Mouse (Mus musculus): ENCODE results near the gene Cd33. TPM values are rescaled to one million over a fixed set of nuclear protein-coding genes. Genes with fewer than 3 reads are reported as not detected.

Cd33 gene
- polyA plus RNA-seq, 1 experiment from 2014 or later: 1.2 TPM

DNA sequence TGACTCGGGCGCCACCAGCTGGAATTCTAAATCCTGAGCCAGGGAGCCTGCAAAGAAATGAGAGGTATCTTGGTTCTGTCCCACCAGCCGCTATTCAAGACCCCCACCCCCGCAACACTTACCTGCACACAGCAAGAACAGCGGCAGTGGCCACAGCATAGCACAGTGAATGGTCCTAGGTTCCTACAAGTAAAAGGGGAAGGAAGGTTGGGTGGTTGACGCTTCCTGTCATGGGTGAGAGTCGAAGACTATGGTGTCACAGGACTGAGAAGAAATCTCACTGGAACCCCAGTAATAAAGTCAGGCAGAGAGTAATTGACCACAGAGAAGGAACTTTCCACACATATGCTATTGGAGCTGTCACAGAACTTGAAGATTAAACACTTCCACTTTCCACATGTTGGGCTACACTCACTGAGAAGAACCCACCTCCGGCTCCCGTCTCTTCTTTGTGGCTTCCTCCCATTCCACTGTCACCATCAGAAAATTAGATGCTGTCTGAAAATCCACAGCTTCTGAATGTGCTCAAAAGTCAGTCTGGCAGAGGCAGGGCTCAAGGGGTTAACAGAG is 11.2 kb downstream of the Cd33 start:
- 83% methylated on average over 9 of the region's 9 CpGs for WGBS

DNA sequence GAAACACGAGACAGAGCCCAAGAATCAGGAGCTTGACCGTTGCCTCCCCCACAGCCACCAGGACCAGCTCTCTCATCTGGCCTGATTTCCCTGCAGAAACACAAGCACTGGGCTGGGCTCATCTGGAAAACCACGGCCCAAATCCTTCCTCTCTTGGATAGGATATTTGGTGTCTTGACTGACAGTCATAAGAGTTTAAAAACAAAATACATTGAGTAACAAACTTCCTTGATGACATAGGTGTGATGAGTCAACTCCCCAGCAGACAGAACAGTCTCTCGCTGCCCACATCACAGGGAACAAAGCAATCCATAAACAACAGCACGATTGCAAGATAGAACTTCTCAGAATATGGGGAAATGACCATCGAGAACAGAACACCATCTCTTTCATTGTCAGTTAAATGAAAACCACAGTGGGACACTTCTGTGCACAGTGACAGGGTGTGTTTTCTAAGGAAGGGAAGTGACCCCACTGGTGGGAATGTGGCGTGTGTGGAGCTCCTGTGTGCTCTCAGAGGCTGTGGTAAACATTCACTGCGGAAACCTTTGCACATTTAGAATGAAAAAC is 13.9 kb downstream of the Cd33 start:
- DNase-seq (ENCODE audit: low spot score): no peak
- WGBS: 80% methylated on average over 8 of the region's 8 CpGs

More for the DNA sequence above, 11.2 kb downstream of the Cd33 start:
- Histone ChIP-seq H3K27me3 (ENCODE audit: control insufficient read depth, insufficient read depth, low read length) (no peaks in the 10 kb centered on the region), H3K36me3 (ENCODE audit: control insufficient read depth, insufficient read depth, low read length) (no peaks in the 10 kb centered on the region), H3K9me3 (ENCODE audit: control insufficient read depth, low read length) (no peaks in the 10 kb centered on the region), H3K4me3 (ENCODE audit: low read depth, low read length) (no peak overlapping the region), H3K4me2 (ENCODE audit: low read depth, severe bottlenecking) (no peak overlapping the region), H3K27ac (replicated peaks; ENCODE audit: low read depth, low read length) (no peak overlapping the region), H3K4me1 (ENCODE audit: control insufficient read depth, insufficient read depth, low read length) (no peaks in the 10 kb centered on the region), H3K9ac (ENCODE audit: low read length) (no peak overlapping the region)
- DNase-seq (ENCODE audit: low spot score): no peak
- no peak for ATAC-seq (ENCODE audit: insufficient number of reproducible peaks, low FRiP score, low TSS enrichment, low read depth)

GRCm38 (mm10) chr7:43525313-43525712 is 18.9 kb downstream of the Cd33 start:
- Histone ChIP-seq H3K9ac (ENCODE audit: low read length) (no peak overlapping the region), H3K27ac (replicated peaks; ENCODE audit: low read depth, low read length) (no peak overlapping the region), H3K9me3 (ENCODE audit: control insufficient read depth, low read length) (no peaks in the 10 kb centered on the region), H3K4me1 (ENCODE audit: control insufficient read depth, insufficient read depth, low read length) (no peaks in the 10 kb centered on the region), H3K4me3 (ENCODE audit: low read depth, low read length) (no peak overlapping the region), H3K4me2 (ENCODE audit: low read depth, severe bottlenecking) (no peak overlapping the region), H3K27me3 (ENCODE audit: control insufficient read depth, insufficient read depth, low read length) (no peaks in the 10 kb centered on the region), H3K36me3 (ENCODE audit: control insufficient read depth, insufficient read depth, low read length) (no peaks in the 10 kb centered on the region)
- ATAC-seq (ENCODE audit: insufficient number of reproducible peaks, low FRiP score, low TSS enrichment, low read depth) (no peak), DNase-seq (ENCODE audit: low spot score) (no peak)
- WGBS: 59% methylated on average over 3 of the region's 3 CpGs

More for the DNA sequence above, 13.9 kb downstream of the Cd33 start:
- H3K36me3 ChIP-seq (ENCODE audit: control insufficient read depth, insufficient read depth, low read length): no peaks in the 10 kb centered on the region
- ATAC-seq (ENCODE audit: insufficient number of reproducible peaks, low FRiP score, low TSS enrichment, low read depth): no peak
- H3K4me1 ChIP-seq (ENCODE audit: control insufficient read depth, insufficient read depth, low read length): no peaks in the 10 kb centered on the region
- no peak overlapping the region for H3K9ac ChIP-seq (ENCODE audit: low read length)
- H3K4me2 ChIP-seq (ENCODE audit: low read depth, severe bottlenecking): no peak overlapping the region
- no peaks in the 10 kb centered on the region for H3K9me3 ChIP-seq (ENCODE audit: control insufficient read depth, low read length)
- H3K4me3 ChIP-seq (ENCODE audit: low read depth, low read length): no peak overlapping the region
- H3K27ac ChIP-seq (replicated peaks; ENCODE audit: low read depth, low read length): no peak overlapping the region
- no peaks in the 10 kb centered on the region for H3K27me3 ChIP-seq (ENCODE audit: control insufficient read depth, insufficient read depth, low read length)

DNA sequence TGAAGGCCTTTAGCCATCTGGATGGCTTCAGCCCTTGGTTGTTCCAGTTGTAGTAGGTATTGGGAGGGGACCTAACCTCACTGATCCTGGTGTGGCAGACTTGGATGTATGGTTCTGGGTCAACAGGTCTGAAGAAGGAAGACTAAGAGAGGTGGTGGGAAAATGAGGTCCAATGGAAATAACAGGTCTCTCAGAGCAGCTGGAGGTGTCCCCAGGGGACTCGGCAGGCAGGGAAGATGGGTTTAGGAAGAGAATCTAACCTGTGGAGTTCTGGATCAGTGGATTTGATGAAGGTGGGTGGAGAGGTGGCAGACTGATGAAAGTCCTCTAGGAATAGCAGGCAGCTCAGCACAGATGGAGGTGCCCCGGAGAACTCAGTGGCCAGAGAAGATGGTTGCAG is 21.5 kb downstream of the Cd33 start:
- DNase-seq (ENCODE audit: low spot score) (no peak), ATAC-seq (ENCODE audit: insufficient number of reproducible peaks, low FRiP score, low TSS enrichment, low read depth) (no peak)
- no peaks in the 10 kb centered on the region for H3K9me3 ChIP-seq (ENCODE audit: control insufficient read depth, low read length)
- H3K4me3 ChIP-seq (ENCODE audit: low read depth, low read length): no peak overlapping the region
- H3K36me3 ChIP-seq (ENCODE audit: control insufficient read depth, insufficient read depth, low read length): no peaks in the 10 kb centered on the region
- no peak overlapping the region for H3K27ac ChIP-seq (replicated peaks; ENCODE audit: low read depth, low read length)
- no peaks in the 10 kb centered on the region for H3K27me3 ChIP-seq (ENCODE audit: control insufficient read depth, insufficient read depth, low read length)
- H3K4me1 ChIP-seq (ENCODE audit: control insufficient read depth, insufficient read depth, low read length): no peaks in the 10 kb centered on the region
- no peak overlapping the region for H3K9ac ChIP-seq (ENCODE audit: low read length)
- H3K4me2 ChIP-seq (ENCODE audit: low read depth, severe bottlenecking): no peak overlapping the region
- 90% methylated on average over 2 of the region's 2 CpGs for WGBS

- Histone ChIP-seq H3K27me3 (ENCODE audit: control insufficient read depth, insufficient read depth, low read length) (no peaks in the 10 kb centered on the region), H3K9ac (ENCODE audit: low read length) (no peak overlapping the region), H3K9me3 (ENCODE audit: control insufficient read depth, low read length) (no peaks in the 10 kb centered on the region), H3K36me3 (ENCODE audit: control insufficient read depth, insufficient read depth, low read length) (no peaks in the 10 kb centered on the region), H3K4me1 (ENCODE audit: control insufficient read depth, insufficient read depth, low read length) (no peaks in the 10 kb centered on the region), H3K27ac (replicated peaks; ENCODE audit: low read depth, low read length) (no peak overlapping the region), H3K4me3 (ENCODE audit: low read depth, low read length) (no peak overlapping the region), H3K4me2 (ENCODE audit: low read depth, severe bottlenecking) (no peak overlapping the region)
- 90% methylated on average over 15 of the region's 15 CpGs for WGBS
- no peak for DNase-seq (ENCODE audit: low spot score)
- ATAC-seq (ENCODE audit: insufficient number of reproducible peaks, low FRiP score, low TSS enrichment, low read depth): no peak
Measured at GRCm38 (mm10) chr7:43518341-43518740, 25.9 kb downstream of the Cd33 start.

DNA sequence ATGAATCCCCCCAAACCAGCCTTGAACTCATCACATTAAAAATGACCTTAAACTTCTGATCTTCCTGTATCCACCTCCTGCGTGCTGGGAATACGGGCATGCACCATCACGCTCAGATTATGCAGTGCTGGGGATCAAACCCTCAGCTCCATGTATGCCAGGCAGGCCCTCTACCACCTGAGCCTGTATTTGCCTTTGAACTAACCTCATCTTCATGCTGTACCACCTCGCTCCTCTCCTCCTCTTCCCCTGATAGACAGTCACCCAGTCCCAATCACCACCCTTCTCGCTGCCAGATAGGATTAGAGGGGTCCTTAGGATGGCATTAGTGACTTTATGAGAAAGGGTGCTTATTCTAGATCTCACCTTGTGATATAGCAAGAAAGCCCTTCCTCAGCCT is 29.2 kb downstream of the Cd33 start:
- no peaks in the 10 kb centered on the region for H3K36me3 ChIP-seq (ENCODE audit: control insufficient read depth, insufficient read depth, low read length)
- no peaks in the 10 kb centered on the region for H3K27me3 ChIP-seq (ENCODE audit: control insufficient read depth, insufficient read depth, low read length)
- H3K9me3 ChIP-seq (ENCODE audit: control insufficient read depth, low read length): no peaks in the 10 kb centered on the region

GRCm38 (mm10) chr7:43512519-43512918 is 31.7 kb downstream of the Cd33 start:
- no peak overlapping the region for H3K4me3 ChIP-seq (ENCODE audit: low read depth, low read length)
- H3K4me2 ChIP-seq (ENCODE audit: low read depth, severe bottlenecking): no peak overlapping the region
- H3K27ac ChIP-seq (replicated peaks; ENCODE audit: low read depth, low read length): no peak overlapping the region
- no peaks in the 10 kb centered on the region for H3K9me3 ChIP-seq (ENCODE audit: control insufficient read depth, low read length)
- no peaks in the 10 kb centered on the region for H3K27me3 ChIP-seq (ENCODE audit: control insufficient read depth, insufficient read depth, low read length)
- ATAC-seq (ENCODE audit: insufficient number of reproducible peaks, low FRiP score, low TSS enrichment, low read depth) (no peak), DNase-seq (ENCODE audit: low spot score) (no peak)
- no peaks in the 10 kb centered on the region for H3K4me1 ChIP-seq (ENCODE audit: control insufficient read depth, insufficient read depth, low read length)
- H3K36me3 ChIP-seq (ENCODE audit: control insufficient read depth, insufficient read depth, low read length): no peaks in the 10 kb centered on the region
- H3K9ac ChIP-seq (ENCODE audit: low read length): no peak overlapping the region
- 72% methylated on average over 4 of the region's 4 CpGs for WGBS

More for the DNA sequence above, 29.2 kb downstream of the Cd33 start:
- no peak overlapping the region for H3K27ac ChIP-seq (replicated peaks; ENCODE audit: low read depth, low read length)
- no peak overlapping the region for H3K9ac ChIP-seq (ENCODE audit: low read length)
- DNase-seq (ENCODE audit: low spot score) (no peak), ATAC-seq (ENCODE audit: insufficient number of reproducible peaks, low FRiP score, low TSS enrichment, low read depth) (no peak)
- WGBS: 81% methylated on average over 5 of the region's 5 CpGs
- H3K4me1 ChIP-seq (ENCODE audit: control insufficient read depth, insufficient read depth, low read length): no peaks in the 10 kb centered on the region
- no peak overlapping the region for H3K4me3 ChIP-seq (ENCODE audit: low read depth, low read length)
- H3K4me2 ChIP-seq (ENCODE audit: low read depth, severe bottlenecking): no peak overlapping the region

DNA sequence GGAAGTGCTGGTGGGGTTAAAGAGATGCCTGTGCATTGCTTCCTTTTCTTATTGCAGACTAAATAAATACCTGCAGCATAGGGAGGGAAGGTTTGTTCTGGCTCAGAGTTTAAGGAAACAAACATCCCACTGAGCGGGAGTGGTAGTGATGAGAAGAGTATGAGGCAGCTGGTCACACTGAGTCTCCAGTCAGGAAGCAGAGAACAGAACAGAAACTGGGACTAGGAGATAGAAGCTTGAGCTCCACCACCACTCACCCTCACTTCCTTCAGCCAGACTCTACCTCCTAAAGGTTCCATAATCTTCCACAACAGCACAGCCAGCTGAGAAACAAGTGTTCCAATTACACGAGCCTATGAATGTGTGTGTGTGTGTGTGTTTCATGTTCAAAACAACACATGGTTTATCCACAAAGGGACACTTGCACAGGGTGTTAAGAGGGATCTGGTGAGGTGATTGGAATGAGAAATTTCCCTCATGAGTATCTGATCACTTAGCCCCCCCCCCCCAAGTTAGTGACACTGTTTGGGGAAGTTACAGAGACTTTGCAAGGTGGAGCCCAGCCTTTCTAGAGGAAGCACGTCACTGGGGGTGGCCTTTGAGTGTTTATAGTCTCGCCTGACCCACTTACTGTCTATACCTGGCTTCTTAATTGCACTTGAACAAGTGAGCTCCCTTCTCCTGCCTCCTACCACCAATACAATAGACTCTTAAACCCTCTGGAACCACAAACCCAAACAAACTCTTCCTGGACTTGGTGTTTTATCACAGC is 32.3 kb downstream of the Cd33 start:
- H3K36me3 ChIP-seq (ENCODE audit: control insufficient read depth, insufficient read depth, low read length): no peaks in the 10 kb centered on the region
- H3K9ac ChIP-seq (ENCODE audit: low read length): no peak overlapping the region
- no peak for ATAC-seq (ENCODE audit: insufficient number of reproducible peaks, low FRiP score, low TSS enrichment, low read depth)
- no peaks in the 10 kb centered on the region for H3K4me1 ChIP-seq (ENCODE audit: control insufficient read depth, insufficient read depth, low read length)
- DNase-seq (ENCODE audit: low spot score): no peak
- no peak overlapping the region for H3K27ac ChIP-seq (replicated peaks; ENCODE audit: low read depth, low read length)
- no peak overlapping the region for H3K4me3 ChIP-seq (ENCODE audit: low read depth, low read length)
- H3K27me3 ChIP-seq (ENCODE audit: control insufficient read depth, insufficient read depth, low read length): no peaks in the 10 kb centered on the region
- WGBS: 51% methylated on average over 4 of the region's 4 CpGs
- no peaks in the 10 kb centered on the region for H3K9me3 ChIP-seq (ENCODE audit: control insufficient read depth, low read length)
- no peak overlapping the region for H3K4me2 ChIP-seq (ENCODE audit: low read depth, severe bottlenecking)

Data from limb, embryonic 11.5 days (tissue).